Mouse (Mus musculus) midbrain, embryonic 15.5 days (tissue): ENCODE results near the gene Paqr5. TPM values are rescaled to one million over a fixed set of nuclear protein-coding genes. Genes with fewer than 3 reads are reported as not detected.

ENCODE experiments used
- ATAC-seq: fragments of 200-750 bp; cut with Nextera tagmentation; replicated peaks from 2 replicates; pipeline ENCODE4 v1.8.0; 2017; ENCODE audit warnings: moderate TSS enrichment
- H3K27ac ChIP-seq: fragments of 300-500 bp; sonication (generic); 2 replicates; pipeline ENCODE4 v1.5.1; 2015; ENCODE audit warnings: mild to moderate bottlenecking, inconsistent platforms
- H3K27me3 ChIP-seq: fragments of 300-500 bp; sonication (generic); replicated peaks from 2 replicates; pipeline ENCODE4 v1.6.1; 2015; ENCODE audit warnings: inconsistent platforms
- H3K36me3 ChIP-seq: fragments of 300-500 bp; sonication (generic); replicated peaks from 2 replicates; pipeline ENCODE4 v1.6.1; 2015; ENCODE audit warnings: inconsistent platforms
- H3K4me1 ChIP-seq: fragments of 300-500 bp; sonication (generic); 2 replicates; pipeline ENCODE4 v1.6.1; 2015; ENCODE audit warnings: inconsistent platforms
- H3K4me2 ChIP-seq: fragments of 300-500 bp; sonication (generic); 2 replicates; pipeline ENCODE4 v1.6.1; 2015; ENCODE audit warnings: inconsistent platforms, mild to moderate bottlenecking, moderate library complexity
- H3K4me3 ChIP-seq: fragments of 300-500 bp; sonication (generic); 2 replicates; pipeline ENCODE4 v1.5.1; 2015; ENCODE audit warnings: mild to moderate bottlenecking, inconsistent platforms
- H3K9ac ChIP-seq: fragments of 300-500 bp; sonication (generic); 2 replicates; pipeline ENCODE4 v1.6.1; 2015; ENCODE audit warnings: mild to moderate bottlenecking, inconsistent platforms
- H3K9me3 ChIP-seq: fragments of 300-500 bp; sonication (generic); 2 replicates; pipeline ENCODE4 v1.6.1; 2016; ENCODE audit warnings: inconsistent platforms
- WGBS: fragments of 180-500 bp; shearing (Covaris S2); methylation state at CpG from one replicate; pipeline ENCODE4 v1.1.7; 2015; ENCODE audit warnings: mixed read lengths; 5-methylcytosine and 5-hydroxymethylcytosine counted together
- polyA plus RNA-seq: library from polyadenylated mRNA; unstranded; fragments of >200 nt; fragmentation: Nextera tagmentation; extraction: Ambion mirVana; gene quantifications from 2 replicates; pipeline ENCODE4 v1.2.1, GENCODE M21; 2015

Gene Paqr5
- polyA plus RNA-seq, 1 experiment from 2014 or later = 0.61 TPM

DNA sequence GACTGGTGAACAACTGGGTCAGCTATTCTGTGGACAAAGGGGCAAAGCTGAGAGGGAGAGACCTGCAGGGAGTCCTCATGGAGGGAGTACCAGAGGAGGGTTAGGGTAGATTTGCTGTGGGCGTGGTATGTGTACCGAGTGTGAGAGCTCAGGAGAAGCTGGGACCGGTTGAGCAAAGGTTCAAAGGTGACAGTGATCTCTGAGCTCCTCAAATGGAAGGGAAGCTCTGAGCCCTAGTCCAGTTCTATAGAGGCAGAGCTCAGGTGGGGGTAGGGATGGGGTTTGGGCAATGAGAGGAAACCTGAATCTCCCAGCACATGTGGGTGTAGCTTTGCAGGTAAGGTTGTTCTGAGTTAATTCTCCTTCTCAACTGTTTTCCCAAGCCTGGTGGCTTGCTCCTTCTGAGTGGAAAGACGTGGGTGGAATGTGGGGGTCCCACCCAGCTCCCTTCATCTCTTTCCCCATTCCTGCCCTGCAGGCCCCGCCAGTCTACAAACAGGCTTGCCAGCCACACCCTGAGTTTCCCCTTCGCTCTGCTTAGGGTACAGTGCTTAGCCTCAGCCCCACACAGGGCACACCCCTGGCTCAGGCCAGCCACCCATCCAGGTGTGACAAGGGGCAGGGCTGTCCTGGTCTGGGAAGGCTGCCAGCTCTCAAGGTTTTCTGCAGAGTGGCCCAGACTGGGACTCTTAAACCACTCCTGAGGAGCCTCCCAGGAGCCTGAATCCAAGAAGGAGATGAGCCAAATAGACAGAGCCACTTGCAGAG, 26.8 kb downstream of the Paqr5 start:
- H3K9me3 ChIP-seq = no peaks in the 10 kb centered on the region
- no peak for ATAC-seq
- no peak overlapping the region for H3K27ac ChIP-seq
- H3K36me3 ChIP-seq = no peaks in the 10 kb centered on the region
- no peak overlapping the region for H3K4me3 ChIP-seq
- 86% methylated on average over 6 of the region's 6 CpGs for WGBS
- H3K4me1 ChIP-seq = peaks cover 4% of the 10 kb centered on the region; the same call in 1 of the 2 replicates
- no peak overlapping the region for H3K9ac ChIP-seq
- H3K27me3 ChIP-seq = no peaks in the 10 kb centered on the region
- no peak overlapping the region for H3K4me2 ChIP-seq

DNA sequence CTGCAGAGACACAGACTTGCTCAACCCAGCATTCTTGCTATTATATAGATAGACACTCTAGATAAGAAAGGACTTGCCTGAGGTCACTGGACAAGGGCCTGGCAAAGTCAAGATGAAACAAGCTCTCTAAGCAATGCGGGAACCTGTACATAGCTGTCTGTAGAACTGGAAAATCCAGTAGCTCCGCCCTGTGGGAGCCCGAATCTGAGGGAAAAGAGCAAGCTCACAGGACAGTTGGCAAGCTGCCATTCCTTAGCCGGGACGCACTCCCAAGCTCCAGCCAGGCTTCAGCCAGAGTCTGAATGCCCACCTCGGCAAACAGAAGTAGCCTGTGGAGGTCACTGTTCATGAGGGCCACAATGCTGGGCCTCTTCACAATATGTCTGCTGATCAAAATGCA, 28.8 kb downstream of the Paqr5 start:
- no peaks in the 10 kb centered on the region for H3K27me3 ChIP-seq
- H3K4me1 ChIP-seq = no peaks in the 10 kb centered on the region
- no peak overlapping the region for H3K4me3 ChIP-seq
- H3K9me3 ChIP-seq = no peaks in the 10 kb centered on the region
- no peak overlapping the region for H3K4me2 ChIP-seq
- H3K36me3 ChIP-seq = no peaks in the 10 kb centered on the region
- 41% methylated on average over 6 of the region's 6 CpGs for WGBS
- H3K27ac ChIP-seq = no peak overlapping the region
- H3K9ac ChIP-seq = no peak overlapping the region
- no peak for ATAC-seq

DNA sequence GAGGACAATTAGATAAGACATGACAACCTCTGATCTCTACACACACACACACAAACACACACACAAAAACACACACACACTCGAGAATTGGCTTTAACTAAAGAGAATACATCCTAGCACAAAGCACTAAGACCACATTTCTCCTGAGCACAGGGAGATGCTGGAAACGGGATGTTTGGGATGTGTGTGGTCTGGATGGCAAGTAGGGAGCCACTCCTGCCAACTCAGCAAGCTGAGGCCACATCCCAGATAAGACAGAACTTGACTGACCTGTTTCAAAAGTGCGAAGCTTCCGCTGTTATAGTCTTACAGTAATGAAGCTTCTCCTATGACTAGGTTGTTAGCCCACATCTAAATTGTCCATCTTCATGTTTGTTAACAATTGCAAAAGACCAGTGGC, 35.5 kb downstream of the Paqr5 start:
- no peak overlapping the region for H3K4me2 ChIP-seq
- no peak overlapping the region for H3K27ac ChIP-seq
- no peaks in the 10 kb centered on the region for H3K9me3 ChIP-seq
- H3K4me3 ChIP-seq = no peak overlapping the region
- 69% methylated on average over 4 of the region's 4 CpGs for WGBS
- no peak overlapping the region for H3K9ac ChIP-seq
- ATAC-seq = no peak
- H3K27me3 ChIP-seq = no peaks in the 10 kb centered on the region
- no peaks in the 10 kb centered on the region for H3K36me3 ChIP-seq
- H3K4me1 ChIP-seq = no peaks in the 10 kb centered on the region

DNA sequence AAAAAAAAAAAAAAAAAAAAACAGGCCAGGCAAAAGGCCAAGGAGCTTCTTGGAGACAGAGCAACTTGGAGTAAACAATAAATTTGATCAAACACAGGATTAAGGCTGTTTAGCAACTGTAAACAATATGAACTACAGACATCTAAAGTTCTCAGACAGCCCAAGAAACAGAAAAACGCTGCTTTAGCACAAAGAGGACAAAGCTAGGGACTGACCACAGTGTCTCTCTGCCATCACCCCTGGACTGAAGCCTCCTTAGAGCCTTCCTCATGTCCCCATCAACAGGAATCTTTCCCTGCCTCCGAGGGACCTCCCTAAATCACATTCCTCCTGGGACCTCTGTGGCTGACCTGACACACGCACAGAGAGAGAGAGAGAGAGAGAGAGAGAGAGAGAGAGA, 35.9 kb downstream of the Paqr5 start:
- Histone ChIP-seq H3K4me1 (no peaks in the 10 kb centered on the region), H3K36me3 (no peaks in the 10 kb centered on the region), H3K27ac (no peak overlapping the region), H3K9ac (no peak overlapping the region), H3K4me3 (no peak overlapping the region), H3K9me3 (no peaks in the 10 kb centered on the region), H3K4me2 (no peak overlapping the region), H3K27me3 (no peaks in the 10 kb centered on the region)
- WGBS = 46% methylated on average over 3 of the region's 3 CpGs
- ATAC-seq = no peak

DNA sequence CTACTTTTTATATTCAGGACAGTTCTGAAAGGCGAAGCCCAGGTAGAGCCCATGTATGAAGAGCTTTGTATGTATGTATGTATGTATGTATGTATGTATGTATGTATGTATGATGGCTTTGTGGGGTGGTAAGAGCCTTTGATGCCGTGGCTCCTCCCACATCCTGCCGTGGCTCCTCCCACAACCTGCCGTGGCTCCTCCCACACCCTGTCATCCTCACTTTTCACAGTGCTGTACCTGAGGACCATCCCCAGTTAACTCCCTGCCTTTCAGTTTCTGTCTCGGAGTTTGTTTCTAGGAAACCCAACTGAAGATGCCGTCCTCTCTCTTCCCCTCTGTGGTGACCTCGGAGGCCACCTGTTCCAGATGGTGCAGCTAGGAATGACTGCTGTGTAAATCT, 40.6 kb downstream of the Paqr5 start:
- ATAC-seq = no peak
- Histone ChIP-seq H3K27me3 (no peaks in the 10 kb centered on the region), H3K4me1 (no peaks in the 10 kb centered on the region), H3K4me2 (no peak overlapping the region), H3K4me3 (no peak overlapping the region), H3K9me3 (no peaks in the 10 kb centered on the region), H3K9ac (no peak overlapping the region), H3K27ac (no peak overlapping the region), H3K36me3 (no peaks in the 10 kb centered on the region)
- 88% methylated on average over 7 of the region's 7 CpGs for WGBS

DNA sequence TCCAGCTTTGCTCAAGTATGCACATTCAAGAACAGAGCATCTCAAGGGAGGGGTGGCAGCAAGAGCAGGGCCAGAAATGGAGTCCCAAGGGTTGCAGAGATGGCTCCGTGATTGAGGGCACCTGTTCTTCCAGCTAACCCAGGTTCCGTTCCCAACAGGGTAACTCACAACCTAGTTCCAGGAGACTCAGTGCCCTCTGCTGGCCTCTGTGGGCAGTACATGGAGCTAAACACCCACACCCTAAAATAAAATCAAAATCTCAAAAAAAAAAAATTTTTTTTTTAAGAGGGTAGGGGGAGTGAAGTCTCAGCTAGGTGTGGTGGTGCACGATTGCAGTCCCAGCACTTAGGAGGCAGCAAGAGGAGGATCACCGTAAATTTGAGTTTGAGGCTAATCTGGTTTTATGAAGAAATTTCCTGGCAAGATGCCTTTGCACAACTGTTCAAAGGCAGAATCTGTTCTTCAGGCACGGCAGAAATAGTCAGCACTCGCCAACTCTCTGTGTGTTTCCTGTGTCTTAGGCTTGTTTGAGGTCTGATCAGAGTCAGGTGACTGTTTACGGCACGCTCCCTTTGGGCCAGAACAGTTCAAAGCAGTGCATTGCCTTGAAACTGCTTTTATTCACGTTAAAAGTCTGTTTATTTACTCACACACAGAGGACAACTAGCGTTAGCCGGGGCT, 41.3 kb downstream of the Paqr5 start:
- H3K27me3 ChIP-seq = no peaks in the 10 kb centered on the region
- no peaks in the 10 kb centered on the region for H3K9me3 ChIP-seq
- H3K4me1 ChIP-seq = no peaks in the 10 kb centered on the region
- H3K9ac ChIP-seq = no peak overlapping the region
- no peak for ATAC-seq
- no peak overlapping the region for H3K27ac ChIP-seq
- H3K36me3 ChIP-seq = no peaks in the 10 kb centered on the region
- no peak overlapping the region for H3K4me3 ChIP-seq
- no peak overlapping the region for H3K4me2 ChIP-seq
- 60% methylated on average over 11 of the region's 11 CpGs for WGBS

DNA sequence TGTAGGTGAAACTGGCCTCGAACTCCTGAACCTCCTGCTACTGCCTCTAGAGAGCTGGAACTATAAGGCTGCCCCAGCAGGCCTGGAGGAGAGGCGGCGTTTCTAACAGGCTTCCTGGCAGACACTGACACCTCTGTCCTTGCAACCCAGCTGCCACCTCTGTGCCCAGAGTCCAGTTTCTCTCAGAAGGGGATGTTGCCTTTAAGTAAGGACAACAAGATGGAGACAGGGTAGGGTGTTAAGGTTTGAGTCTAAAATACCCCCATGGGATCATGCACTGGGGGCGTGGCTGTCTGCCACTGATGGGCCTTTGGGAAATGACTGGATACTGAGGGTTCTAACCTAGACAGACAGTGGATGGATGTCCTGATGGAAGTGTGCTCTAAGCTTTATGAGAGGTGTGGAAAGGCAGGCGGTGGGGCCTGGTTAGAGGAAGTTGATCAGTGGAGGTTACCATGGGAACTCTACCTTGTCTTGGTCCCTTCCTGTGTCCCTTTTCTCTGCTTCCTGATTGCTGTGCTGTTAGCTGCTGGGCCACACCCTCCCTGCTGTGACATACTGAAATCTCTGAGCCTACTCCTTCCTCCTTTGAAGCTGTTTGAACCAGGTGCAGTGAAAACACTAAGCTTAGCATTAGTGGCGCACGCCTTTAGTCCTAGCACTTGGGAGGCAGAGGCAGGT, 43.6 kb downstream of the Paqr5 start:
- 87% methylated on average over 7 of the region's 7 CpGs for WGBS
- Histone ChIP-seq H3K4me1 (no peaks in the 10 kb centered on the region), H3K4me2 (no peak overlapping the region), H3K9me3 (no peaks in the 10 kb centered on the region), H3K27me3 (no peaks in the 10 kb centered on the region), H3K36me3 (no peaks in the 10 kb centered on the region), H3K27ac (no peak overlapping the region), H3K4me3 (no peak overlapping the region), H3K9ac (no peak overlapping the region)
- ATAC-seq = no peak

DNA sequence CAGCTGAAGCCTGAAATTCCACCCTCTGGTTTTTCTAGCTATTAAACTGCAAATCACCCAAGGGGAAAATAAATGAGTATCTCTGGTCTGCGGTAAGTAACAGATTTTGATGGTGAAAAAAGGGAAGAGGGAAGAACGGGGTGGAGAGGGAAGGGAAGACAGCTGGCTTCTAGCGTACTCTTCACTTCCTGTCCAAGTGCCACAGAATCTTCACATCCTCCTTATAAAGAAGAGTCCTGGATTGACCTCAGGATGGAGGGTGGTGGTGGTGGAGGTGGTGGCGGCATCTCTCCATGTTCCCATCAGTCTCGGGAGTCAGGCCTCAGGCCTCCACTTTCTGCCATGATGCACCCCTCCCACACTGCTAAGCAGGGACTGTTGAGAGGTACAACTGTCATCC, 44.8 kb downstream of the Paqr5 start:
- Histone ChIP-seq H3K4me1 (no peaks in the 10 kb centered on the region), H3K4me3 (no peak overlapping the region), H3K9ac (no peak overlapping the region), H3K36me3 (no peaks in the 10 kb centered on the region), H3K27me3 (no peaks in the 10 kb centered on the region), H3K27ac (no peak overlapping the region), H3K4me2 (no peak overlapping the region), H3K9me3 (no peaks in the 10 kb centered on the region)
- ATAC-seq = no peak
- WGBS = 85% methylated on average over 5 of the region's 5 CpGs

DNA sequence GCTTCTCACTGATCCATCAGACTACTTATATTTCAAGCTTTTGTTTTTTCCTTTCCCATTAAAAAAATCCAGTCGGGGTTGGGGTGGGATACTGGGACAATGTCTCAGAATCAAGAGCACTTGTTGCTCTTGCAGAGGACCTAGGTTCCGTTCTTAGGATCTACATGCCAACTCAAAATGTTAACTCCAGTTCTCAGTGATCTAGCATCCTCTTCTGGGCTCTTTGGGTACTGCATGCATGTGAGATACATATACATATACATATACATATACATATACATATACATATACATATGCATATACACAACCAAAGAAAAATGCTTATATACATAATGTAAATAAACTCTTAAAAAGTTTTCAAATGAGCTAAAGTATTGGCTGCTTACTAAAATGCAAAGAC, 46.7 kb downstream of the Paqr5 start:
- WGBS = 81% methylated on average over 2 of the region's 2 CpGs
- no peak overlapping the region for H3K27ac ChIP-seq
- H3K4me3 ChIP-seq = no peak overlapping the region
- no peak overlapping the region for H3K4me2 ChIP-seq
- no peaks in the 10 kb centered on the region for H3K9me3 ChIP-seq
- no peak for ATAC-seq
- H3K36me3 ChIP-seq = no peaks in the 10 kb centered on the region
- no peak overlapping the region for H3K9ac ChIP-seq
- no peaks in the 10 kb centered on the region for H3K4me1 ChIP-seq
- H3K27me3 ChIP-seq = no peaks in the 10 kb centered on the region

DNA sequence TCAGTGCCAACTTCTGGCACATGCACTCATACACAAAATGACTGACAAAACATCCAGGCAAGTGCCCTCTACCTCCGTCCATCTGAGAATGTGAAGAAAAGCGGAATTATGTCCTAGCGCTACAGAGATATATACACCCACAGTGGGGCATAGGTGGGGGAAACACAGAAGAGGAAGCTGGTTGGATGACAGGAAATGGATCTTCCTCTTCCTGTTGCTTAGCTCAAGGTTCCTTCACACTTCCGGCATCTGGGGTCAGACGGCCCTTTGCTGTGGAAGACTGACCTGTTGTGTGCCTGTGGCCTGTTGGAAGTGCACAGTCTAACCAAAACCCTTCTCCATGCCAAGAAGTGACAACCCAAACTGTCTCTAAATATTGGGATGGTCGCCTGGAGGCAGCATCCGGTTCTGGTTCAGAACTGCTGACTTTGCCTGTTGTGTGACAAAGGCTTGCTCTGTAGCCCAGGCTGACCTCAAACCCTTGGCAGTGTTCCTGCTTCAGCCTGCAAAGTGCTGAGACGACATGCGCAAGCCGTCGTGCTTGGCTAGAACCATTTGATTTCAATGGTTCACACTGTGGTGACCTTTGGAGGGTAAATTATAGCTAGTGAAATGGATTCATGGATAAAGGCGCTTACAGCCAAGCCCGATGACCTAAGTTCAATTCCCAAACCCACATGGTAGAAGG, 49.3 kb downstream of the Paqr5 start:
- Histone ChIP-seq H3K27me3 (no peaks in the 10 kb centered on the region; the same call in 1 of the 2 replicates), H3K27ac (no peak overlapping the region), H3K9ac (no peak overlapping the region), H3K4me2 (no peak overlapping the region), H3K9me3 (no peaks in the 10 kb centered on the region), H3K36me3 (no peaks in the 10 kb centered on the region), H3K4me1 (no peaks in the 10 kb centered on the region), H3K4me3 (no peak overlapping the region)
- no peak for ATAC-seq
- WGBS = 89% methylated on average over 13 of the region's 13 CpGs

DNA sequence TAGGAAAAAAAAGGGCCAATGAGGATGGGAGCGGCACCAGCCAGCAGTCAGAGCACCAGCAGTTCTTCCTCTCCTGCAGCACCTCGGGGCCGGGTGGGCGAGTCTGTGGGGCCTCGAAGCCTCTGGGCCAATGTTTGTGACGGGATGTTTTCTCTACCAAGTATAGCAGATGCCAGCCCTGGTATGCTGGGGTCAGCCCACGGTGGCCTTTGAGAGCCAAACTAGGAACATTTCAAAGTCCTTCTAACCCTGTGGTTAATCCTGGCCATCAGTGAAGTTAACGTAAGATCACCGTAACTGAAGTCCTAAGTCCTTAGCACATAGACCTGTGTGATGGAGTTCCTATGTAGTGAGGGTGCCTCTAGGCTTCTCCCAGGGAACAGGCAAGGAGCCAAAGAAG, 54.6 kb downstream of the Paqr5 start:
- WGBS = 44% methylated on average over 9 of the region's 9 CpGs
- H3K27ac ChIP-seq = no peak overlapping the region
- H3K4me2 ChIP-seq = no peak overlapping the region
- H3K27me3 ChIP-seq = no peaks in the 10 kb centered on the region; the same call in 1 of the 2 replicates
- no peak overlapping the region for H3K9ac ChIP-seq
- H3K9me3 ChIP-seq = no peaks in the 10 kb centered on the region
- H3K4me3 ChIP-seq = no peak overlapping the region
- ATAC-seq = no peak
- no peaks in the 10 kb centered on the region for H3K36me3 ChIP-seq
- H3K4me1 ChIP-seq = peaks cover 4% of the 10 kb centered on the region

DNA sequence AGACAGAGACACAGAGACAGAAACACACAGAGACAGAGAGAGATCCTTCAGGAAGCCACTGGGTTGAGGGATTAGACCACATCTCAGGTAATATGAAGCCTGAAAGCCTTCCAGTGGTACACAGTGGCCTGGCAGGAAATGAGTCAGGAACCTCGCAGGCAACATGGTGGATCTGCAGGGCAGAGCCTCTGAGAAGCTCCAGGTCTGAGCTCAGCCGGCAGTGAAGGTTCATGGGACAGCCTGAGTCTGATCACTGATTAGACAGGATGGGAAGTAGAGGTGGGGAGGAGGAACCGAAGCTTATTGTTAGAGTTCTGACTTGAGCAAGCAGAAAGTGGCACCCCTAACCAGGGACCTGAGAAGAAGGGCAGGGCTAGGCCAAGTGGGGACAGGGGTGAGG, 55.6 kb downstream of the Paqr5 start:
- Histone ChIP-seq H3K9me3 (no peaks in the 10 kb centered on the region), H3K27ac (no peak overlapping the region), H3K27me3 (no peaks in the 10 kb centered on the region; the same call in 1 of the 2 replicates), H3K4me2 (no peak overlapping the region), H3K4me3 (no peak overlapping the region), H3K9ac (no peak overlapping the region), H3K4me1 (peaks cover 4% of the 10 kb centered on the region), H3K36me3 (no peaks in the 10 kb centered on the region)
- 81% methylated on average over 3 of the region's 3 CpGs for WGBS
- no peak for ATAC-seq
